Mouse (Mus musculus) midbrain, embryonic 12.5 days (tissue): ENCODE data around the gene Slco1a1. TPM values are rescaled to one million over a fixed set of nuclear protein-coding genes. Genes with fewer than 3 reads are reported as not detected.
"Not testable (repeated sequence)": the region's sequence is repeated elsewhere in the genome, so short reads cannot be mapped to it uniquely, and the experiment has no call there.

Experiments
- ATAC-seq: fragments of 200-750 bp; cut with Nextera tagmentation; 2 replicates; pipeline ENCODE4 v1.8.0; 2017; ENCODE audit warnings: low read depth, moderate TSS enrichment, moderate library complexity; ENCODE audit not compliant: low FRiP score
- H3K27ac ChIP-seq: fragments of 300-500 bp; sonication (generic); replicated peaks from 2 replicates; pipeline ENCODE4 v1.5.1; 2016; ENCODE audit warnings: mild to moderate bottlenecking
- H3K27me3 ChIP-seq: fragments of 300-500 bp; sonication (generic); 2 replicates; pipeline ENCODE4 v1.6.1; 2016; ENCODE audit warnings: mild to moderate bottlenecking
- H3K36me3 ChIP-seq: fragments of 300-500 bp; sonication (generic); 2 replicates; pipeline ENCODE4 v1.6.1; 2016
- H3K4me1 ChIP-seq: fragments of 300-500 bp; sonication (generic); 2 replicates; pipeline ENCODE4 v1.6.1; 2016
- H3K4me2 ChIP-seq: fragments of 300-500 bp; sonication (generic); replicated peaks from 2 replicates; pipeline ENCODE4 v1.6.1; 2016; ENCODE audit warnings: mild to moderate bottlenecking, moderate library complexity
- H3K4me3 ChIP-seq: fragments of 300-500 bp; sonication (generic); 2 replicates; pipeline ENCODE4 v1.5.1; 2016; ENCODE audit warnings: mild to moderate bottlenecking
- H3K9ac ChIP-seq: fragments of 300-500 bp; sonication (generic); replicated peaks from 2 replicates; pipeline ENCODE4 v1.6.1; 2016; ENCODE audit warnings: mild to moderate bottlenecking, moderate library complexity
- H3K9me3 ChIP-seq: fragments of 300-500 bp; sonication (generic); 2 replicates; pipeline ENCODE4 v1.6.1; 2016; ENCODE audit warnings: mild to moderate bottlenecking
- WGBS: fragments of 180-500 bp; shearing (Covaris S2); methylation state at CpG from one replicate; pipeline ENCODE4 v1.1.7; 2016; 5-methylcytosine and 5-hydroxymethylcytosine counted together
- polyA plus RNA-seq: library from polyadenylated mRNA; unstranded; fragments of >200 nt; fragmentation: Nextera tagmentation; extraction: Ambion mirVana; gene quantifications from 2 replicates; pipeline ENCODE4 v1.2.1, GENCODE M21; 2016

The Slco1a1 gene
- polyA plus RNA-seq, result not detected in 2 replicates

- Histone ChIP-seq H3K4me3 (no peak within 1 kb of the TSS), H3K9me3 (no peaks in the 10 kb centered on the region), H3K4me1 (no peaks in the 10 kb centered on the region), H3K9ac (no peak within 1 kb of the TSS), H3K27me3 (no peaks in the 10 kb centered on the region), H3K27ac (no peak within 1 kb of the TSS), H3K4me2 (no peak within 1 kb of the TSS), H3K36me3 (no peaks in the 10 kb centered on the region)
- ATAC-seq, result no peak
Measured at GRCm38 (mm10) chr6:141946862-141947261, at the start of gene Slco1a1. TSS of gene Slco1a1 (minus strand) at chr6:141946962.

- H3K4me2 ChIP-seq, result no peak overlapping the region
- H3K9ac ChIP-seq, result no peak overlapping the region
- ATAC-seq, result no peak
- no peak overlapping the region for H3K27ac ChIP-seq
- WGBS, result 99% methylated on average over 6 of the region's 6 CpGs
- H3K9me3 ChIP-seq, result no peaks in the 10 kb centered on the region
- no peaks in the 10 kb centered on the region for H3K4me1 ChIP-seq
- H3K4me3 ChIP-seq, result no peak overlapping the region
- H3K27me3 ChIP-seq, result no peaks in the 10 kb centered on the region
- no peaks in the 10 kb centered on the region for H3K36me3 ChIP-seq
Measured at GRCm38 (mm10) chr6:141986772-141987171, 40.0 kb upstream of the Slco1a1 start.

- WGBS, result 85% methylated on average over 3 of the region's 3 CpGs
- Histone ChIP-seq H3K9ac (no peak overlapping the region), H3K27ac (no peak overlapping the region), H3K4me1 (no peaks in the 10 kb centered on the region), H3K9me3 (no peaks in the 10 kb centered on the region), H3K4me2 (no peak overlapping the region), H3K4me3 (no peak overlapping the region), H3K27me3 (no peaks in the 10 kb centered on the region), H3K36me3 (no peaks in the 10 kb centered on the region)
- no peak for ATAC-seq
Measured at GRCm38 (mm10) chr6:141984644-141985043, 37.9 kb upstream of the Slco1a1 start.

- no peaks in the 10 kb centered on the region for H3K36me3 ChIP-seq
- H3K4me2 ChIP-seq, result no peak overlapping the region
- no peaks in the 10 kb centered on the region for H3K27me3 ChIP-seq
- ATAC-seq, result no peak
- no peaks in the 10 kb centered on the region for H3K4me1 ChIP-seq
- H3K4me3 ChIP-seq, result no peak overlapping the region
- H3K9ac ChIP-seq, result no peak overlapping the region
- 87% methylated on average over 1 of the region's 1 CpGs for WGBS
- no peak overlapping the region for H3K27ac ChIP-seq
- no peaks in the 10 kb centered on the region for H3K9me3 ChIP-seq
Measured at GRCm38 (mm10) chr6:141962420-141962819, 15.7 kb upstream of the Slco1a1 start.

GRCm38 (mm10) chr6:141961861-141962260, 15.1 kb upstream of the Slco1a1 start:
- H3K4me1 ChIP-seq, result no peaks in the 10 kb centered on the region
- no peak overlapping the region for H3K27ac ChIP-seq
- no peaks in the 10 kb centered on the region for H3K27me3 ChIP-seq
- no peak overlapping the region for H3K4me3 ChIP-seq
- no peaks in the 10 kb centered on the region for H3K36me3 ChIP-seq
- no peaks in the 10 kb centered on the region for H3K9me3 ChIP-seq
- H3K4me2 ChIP-seq, result no peak overlapping the region
- no peak for ATAC-seq
- H3K9ac ChIP-seq, result no peak overlapping the region
- WGBS, result 91% methylated on average over 3 of the region's 3 CpGs

GRCm38 (mm10) chr6:141960482-141960881, 13.7 kb upstream of the Slco1a1 start:
- Histone ChIP-seq H3K9ac (no peak overlapping the region), H3K36me3 (no peaks in the 10 kb centered on the region), H3K4me1 (no peaks in the 10 kb centered on the region), H3K27ac (no peak overlapping the region), H3K27me3 (no peaks in the 10 kb centered on the region), H3K9me3 (no peaks in the 10 kb centered on the region), H3K4me2 (no peak overlapping the region), H3K4me3 (no peak overlapping the region)
- WGBS, result 79% methylated on average over 5 of the region's 5 CpGs
- no peak for ATAC-seq

GRCm38 (mm10) chr6:141940451-141940850, 6.3 kb downstream of the Slco1a1 start:
- H3K27me3 ChIP-seq, result no peaks in the 10 kb centered on the region
- 84% methylated on average over 1 of the region's 1 CpGs for WGBS
- H3K36me3 ChIP-seq, result no peaks in the 10 kb centered on the region

GRCm38 (mm10) chr6:141898197-141898596, 48.6 kb downstream of the Slco1a1 start:
- H3K4me2 ChIP-seq, result no peak overlapping the region
- 54% methylated on average over 2 of the region's 2 CpGs for WGBS
- no peak overlapping the region for H3K27ac ChIP-seq
- no peaks in the 10 kb centered on the region for H3K36me3 ChIP-seq
- H3K4me3 ChIP-seq, result no peak overlapping the region
- no peaks in the 10 kb centered on the region for H3K9me3 ChIP-seq
- no peaks in the 10 kb centered on the region for H3K27me3 ChIP-seq
- no peak overlapping the region for H3K9ac ChIP-seq
- ATAC-seq, result no peak
- no peaks in the 10 kb centered on the region for H3K4me1 ChIP-seq

More at GRCm38 (mm10) chr6:141940451-141940850, 6.3 kb downstream of the Slco1a1 start:
- H3K9me3 ChIP-seq, result no peaks in the 10 kb centered on the region
- H3K4me2 ChIP-seq, result no peak overlapping the region
- no peak overlapping the region for H3K27ac ChIP-seq
- no peak overlapping the region for H3K9ac ChIP-seq
- no peak overlapping the region for H3K4me3 ChIP-seq
- H3K4me1 ChIP-seq, result no peaks in the 10 kb centered on the region
- ATAC-seq, result no peak

GRCm38 (mm10) chr6:141889723-141890122, 57.0 kb downstream of the Slco1a1 start:
- Histone ChIP-seq H3K4me1 (no peaks in the 10 kb centered on the region), H3K27me3 (no peaks in the 10 kb centered on the region), H3K9me3 (no peaks in the 10 kb centered on the region), H3K36me3 (no peaks in the 10 kb centered on the region), H3K9ac (no peak overlapping the region), H3K4me2 (no peak overlapping the region), H3K4me3 (no peak overlapping the region), H3K27ac (no peak overlapping the region)
- ATAC-seq, result no peak
- WGBS, result 60% methylated on average over 2 of the region's 2 CpGs

GRCm38 (mm10) chr6:141888248-141888647, 58.5 kb downstream of the Slco1a1 start:
- Histone ChIP-seq H3K4me3 (no peak overlapping the region), H3K27ac (no peak overlapping the region), H3K36me3 (no peaks in the 10 kb centered on the region), H3K9me3 (no peaks in the 10 kb centered on the region), H3K4me1 (no peaks in the 10 kb centered on the region), H3K27me3 (no peaks in the 10 kb centered on the region), H3K9ac (no peak overlapping the region), H3K4me2 (no peak overlapping the region)
- no peak for ATAC-seq
- WGBS, result 72% methylated on average over 2 of the region's 2 CpGs

GRCm38 (mm10) chr6:141882581-141882980, 64.2 kb downstream of the Slco1a1 start:
- Histone ChIP-seq H3K9me3 (no peaks in the 10 kb centered on the region), H3K4me2 (no peak overlapping the region), H3K36me3 (no peaks in the 10 kb centered on the region), H3K4me3 (no peak overlapping the region), H3K9ac (no peak overlapping the region), H3K27ac (no peak overlapping the region), H3K27me3 (no peaks in the 10 kb centered on the region), H3K4me1 (no peaks in the 10 kb centered on the region)
- WGBS, result 61% methylated on average over 1 of the region's 1 CpGs
- ATAC-seq, result no peak

- not testable (repeated sequence) for H3K36me3 ChIP-seq, ATAC-seq
- WGBS, result 77% methylated on average over 4 of the region's 4 CpGs
Measured at GRCm38 (mm10) chr6:141875742-141876141, 71.0 kb downstream of the Slco1a1 start.

GRCm38 (mm10) chr6:141871711-141872110, 75.1 kb downstream of the Slco1a1 start:
- Histone ChIP-seq H3K4me3 (no peak overlapping the region), H3K9me3 (no peaks in the 10 kb centered on the region), H3K27me3 (no peaks in the 10 kb centered on the region), H3K9ac (no peak overlapping the region), H3K36me3 (no peaks in the 10 kb centered on the region), H3K4me1 (no peaks in the 10 kb centered on the region), H3K4me2 (no peak overlapping the region), H3K27ac (no peak overlapping the region)
- 83% methylated on average over 2 of the region's 2 CpGs for WGBS
- ATAC-seq, result no peak

More at GRCm38 (mm10) chr6:141875742-141876141, 71.0 kb downstream of the Slco1a1 start:
- H3K4me3 ChIP-seq, H3K4me1 ChIP-seq, H3K9me3 ChIP-seq, H3K4me2 ChIP-seq, H3K27ac ChIP-seq, H3K27me3 ChIP-seq, H3K9ac ChIP-seq: not testable (repeated sequence)
